Mouse (Mus musculus) forebrain, embryonic 14.5 days (tissue): ENCODE data around the gene Lsmem1. TPM values are rescaled to one million over a fixed set of nuclear protein-coding genes. Genes with fewer than 3 reads are reported as not detected.

Experiments
- ATAC-seq: fragments of 200-750 bp; cut with Nextera tagmentation; 2 replicates; pipeline ENCODE4 v1.8.0; 2017; ENCODE audit warnings: mild to moderate bottlenecking, moderate library complexity
- DNase-seq: peaks from one replicate; pipeline ENCODE4 v3.0.0-alpha.2; 2015; ENCODE audit warnings: low spot score
- H3K27ac ChIP-seq: fragments of 300-500 bp; sonication (generic); 2 replicates; pipeline ENCODE4 v1.5.1; 2014; ENCODE audit warnings: low read depth, mild to moderate bottlenecking, control low read depth, low read length, moderate library complexity
- H3K27me3 ChIP-seq: fragments of 300-500 bp; sonication (generic); replicated peaks from 2 replicates; pipeline ENCODE4 v1.6.1; 2014; ENCODE audit warnings: low read length, control low read depth, mixed read lengths; ENCODE audit not compliant: control insufficient read depth, insufficient read depth
- H3K36me3 ChIP-seq: fragments of 300-500 bp; sonication (generic); 2 replicates; pipeline ENCODE4 v1.6.1; 2014; ENCODE audit warnings: low read length, control low read depth; ENCODE audit not compliant: control insufficient read depth, insufficient read depth
- H3K4me1 ChIP-seq: fragments of 300-500 bp; sonication (generic); 2 replicates; pipeline ENCODE4 v1.6.1; 2014; ENCODE audit warnings: antibody characterized with exemption, low read length, control low read depth; ENCODE audit not compliant: control insufficient read depth, insufficient read depth
- H3K4me2 ChIP-seq: fragments of 300-500 bp; sonication (generic); 2 replicates; pipeline ENCODE4 v1.6.1; 2014; ENCODE audit warnings: mild to moderate bottlenecking, control low read depth, low read length
- H3K4me3 ChIP-seq: fragments of 300-500 bp; sonication (generic); 2 replicates; pipeline ENCODE4 v1.5.1; 2014; ENCODE audit warnings: low read depth, low read length, control low read depth
- H3K9ac ChIP-seq: fragments of 300-500 bp; sonication (generic); 2 replicates; pipeline ENCODE4 v1.6.1; 2014; ENCODE audit warnings: mild to moderate bottlenecking, low read length, control low read depth, moderate library complexity
- H3K9me3 ChIP-seq: fragments of 300-500 bp; sonication (generic); replicated peaks from 2 replicates; pipeline ENCODE4 v1.6.1; 2016; ENCODE audit warnings: low read length, control low read depth, mixed read lengths; ENCODE audit not compliant: control insufficient read depth
- WGBS: fragments of 180-500 bp; shearing (Covaris S2); extraction: QIAGEN DNeasy Blood & Tissue Kit; methylation state at CpG from one replicate; pipeline ENCODE4 v1.1.7; 2014; 5-methylcytosine and 5-hydroxymethylcytosine counted together
- polyA plus RNA-seq: library from polyadenylated mRNA; unstranded; fragments of >200 nt; fragmentation: Nextera tagmentation; extraction: Ambion mirVana; gene quantifications from 2 replicates; pipeline ENCODE4 v1.2.1, GENCODE M21; 2014

Gene Lsmem1
- polyA plus RNA-seq, 1 experiment from 2014 or later: not detected

DNA sequence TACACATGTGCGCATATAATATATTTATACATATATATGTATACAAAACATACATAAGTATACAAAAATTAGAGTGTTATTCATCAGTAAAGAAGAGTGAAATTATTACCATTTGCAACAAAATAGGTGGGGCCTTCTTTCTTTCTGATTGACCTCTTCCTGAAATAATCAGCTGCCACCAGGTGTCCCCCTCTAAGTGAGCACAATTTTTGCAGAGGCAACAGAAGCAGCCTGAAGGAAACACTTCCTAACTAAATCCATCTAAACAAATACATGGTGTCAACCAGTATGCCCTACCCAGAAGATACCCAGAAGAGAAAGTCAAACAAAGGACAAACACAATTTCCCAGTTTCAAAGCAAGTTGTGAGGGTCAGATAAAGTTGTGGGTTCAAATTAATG lies 29.6 kb downstream of the Lsmem1 start:
- no peaks in the 10 kb centered on the region for H3K4me1 ChIP-seq
- DNase-seq (no peak), ATAC-seq (no peak)
- 95% methylated on average over 1 of the region's 1 CpGs for WGBS
- H3K4me2 ChIP-seq: no peak overlapping the region
- H3K27me3 ChIP-seq: no peaks in the 10 kb centered on the region
- no peak overlapping the region for H3K4me3 ChIP-seq
- no peaks in the 10 kb centered on the region for H3K9me3 ChIP-seq
- H3K36me3 ChIP-seq: no peaks in the 10 kb centered on the region
- H3K9ac ChIP-seq: no peak overlapping the region
- H3K27ac ChIP-seq: no peak overlapping the region

DNA sequence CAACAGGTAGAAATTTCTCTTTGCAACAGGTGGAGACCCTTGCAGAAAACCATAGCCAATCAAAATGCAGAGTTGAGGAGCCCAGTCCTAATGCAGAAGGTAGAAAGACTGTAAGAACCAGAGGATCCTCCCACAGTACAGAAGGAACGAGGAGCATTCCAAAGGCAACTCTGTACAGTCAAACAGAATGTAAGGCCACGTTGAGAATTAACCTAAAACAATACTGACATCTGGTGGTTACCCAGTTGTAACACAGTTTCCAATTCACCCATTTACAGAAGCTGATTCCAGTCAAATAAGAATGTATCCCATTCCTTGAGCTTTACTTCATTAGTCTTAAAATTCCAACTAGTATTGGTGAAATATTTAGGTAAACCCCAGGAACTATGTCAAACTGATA lies 34.7 kb downstream of the Lsmem1 start:
- Histone ChIP-seq H3K9ac (no peak overlapping the region), H3K27me3 (no peaks in the 10 kb centered on the region), H3K4me2 (no peak overlapping the region), H3K27ac (no peak overlapping the region), H3K4me1 (no peaks in the 10 kb centered on the region), H3K9me3 (no peaks in the 10 kb centered on the region), H3K4me3 (no peak overlapping the region), H3K36me3 (no peaks in the 10 kb centered on the region)
- 11% methylated on average over 2 of the region's 2 CpGs for WGBS
- peak; percentile 83 for DNase-seq
- ATAC-seq: peak; percentile 67; the same call in 1 of the 2 replicates

DNA sequence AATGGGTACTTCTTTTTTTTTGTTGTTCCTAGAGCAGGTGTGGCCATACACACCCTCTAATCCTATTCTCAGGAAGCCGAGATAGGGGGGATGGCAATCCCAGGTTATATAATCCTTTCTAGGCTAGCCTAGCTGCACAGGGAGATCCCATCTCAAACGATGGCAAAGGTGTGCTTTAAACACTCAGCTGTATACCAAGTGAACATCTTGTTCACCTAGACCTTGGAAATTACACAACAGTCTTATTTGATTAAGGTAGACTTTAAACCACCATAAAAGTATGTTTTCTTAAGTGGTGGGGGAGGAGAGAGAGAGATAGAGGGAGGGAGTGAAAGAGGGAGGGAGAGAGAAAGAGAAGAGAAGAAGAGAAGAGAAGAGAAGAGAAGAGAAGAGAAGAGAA lies 38.5 kb downstream of the Lsmem1 start:
- no peak for DNase-seq
- Histone ChIP-seq H3K9ac (no peak overlapping the region), H3K4me3 (no peak overlapping the region), H3K4me2 (no peak overlapping the region), H3K4me1 (no peaks in the 10 kb centered on the region), H3K27ac (no peak overlapping the region), H3K9me3 (no peaks in the 10 kb centered on the region), H3K27me3 (no peaks in the 10 kb centered on the region), H3K36me3 (no peaks in the 10 kb centered on the region)
- 74% methylated on average over 2 of the region's 2 CpGs for WGBS
- no peak for ATAC-seq

- Histone ChIP-seq H3K27me3 (no peaks in the 10 kb centered on the region), H3K4me1 (no peaks in the 10 kb centered on the region), H3K4me3 (no peak overlapping the region), H3K9me3 (no peaks in the 10 kb centered on the region), H3K36me3 (no peaks in the 10 kb centered on the region), H3K27ac (no peak overlapping the region), H3K9ac (no peak overlapping the region), H3K4me2 (no peak overlapping the region)
- 92% methylated on average over 6 of the region's 6 CpGs for WGBS
- DNase-seq (no peak), ATAC-seq (no peak)
Measured at GRCm38 (mm10) chr12:40154188-40154587, 45.1 kb downstream of the Lsmem1 start.

GRCm38 (mm10) chr12:40152353-40153069 lies 46.8 kb downstream of the Lsmem1 start:
- Histone ChIP-seq H3K36me3 (no peaks in the 10 kb centered on the region), H3K27ac (no peak overlapping the region), H3K4me3 (no peak overlapping the region), H3K27me3 (no peaks in the 10 kb centered on the region), H3K4me2 (no peak overlapping the region), H3K9me3 (no peaks in the 10 kb centered on the region), H3K4me1 (no peaks in the 10 kb centered on the region), H3K9ac (no peak overlapping the region)
- WGBS: 86% methylated on average over 8 of the region's 8 CpGs
- ATAC-seq (no peak), DNase-seq (no peak)

DNA sequence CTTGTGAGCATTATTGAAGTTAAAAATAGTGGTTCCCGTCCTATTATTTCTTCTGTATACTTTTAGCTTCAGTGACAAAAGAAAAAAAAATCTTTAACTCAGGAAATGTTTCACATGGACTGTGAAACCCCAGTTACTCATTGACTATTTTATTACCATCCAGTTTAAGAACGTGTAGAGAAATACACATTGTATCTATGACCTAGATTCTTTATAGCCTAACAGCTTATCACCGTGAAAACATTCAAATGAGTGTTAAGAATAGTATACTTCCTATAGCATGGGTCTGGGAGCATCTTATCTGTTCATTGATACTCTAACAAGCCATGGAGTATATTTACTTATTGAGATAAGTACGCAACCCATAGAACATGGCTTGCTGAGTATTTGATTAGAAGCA lies 52.0 kb downstream of the Lsmem1 start:
- Histone ChIP-seq H3K4me2 (no peak overlapping the region), H3K4me1 (no peaks in the 10 kb centered on the region), H3K4me3 (no peak overlapping the region), H3K27me3 (no peaks in the 10 kb centered on the region), H3K27ac (no peak overlapping the region), H3K9ac (no peak overlapping the region), H3K9me3 (no peaks in the 10 kb centered on the region), H3K36me3 (no peaks in the 10 kb centered on the region)
- WGBS: 87% methylated on average over 4 of the region's 4 CpGs
- ATAC-seq (no peak), DNase-seq (no peak)

DNA sequence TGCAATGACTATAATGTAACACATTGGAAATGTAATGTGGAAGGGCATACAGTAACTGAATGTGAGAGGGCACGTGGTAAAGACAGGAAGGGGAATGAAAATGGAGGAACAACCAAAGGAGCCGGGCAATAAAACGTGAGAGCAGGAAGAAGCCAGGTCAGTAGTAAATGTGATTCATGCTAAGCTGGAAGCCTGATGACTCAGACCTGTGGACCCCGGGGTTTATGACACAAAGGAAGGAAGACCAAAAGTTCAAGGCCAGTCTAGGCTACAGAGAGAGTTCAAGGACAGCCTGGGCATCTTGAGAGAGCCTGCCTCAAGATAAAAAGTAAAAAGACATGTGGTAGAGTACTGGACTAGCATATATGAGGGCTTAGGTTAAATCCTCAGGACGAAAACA lies 52.8 kb downstream of the Lsmem1 start:
- 85% methylated on average over 5 of the region's 5 CpGs for WGBS
- Histone ChIP-seq H3K4me2 (no peak overlapping the region), H3K36me3 (no peaks in the 10 kb centered on the region), H3K27me3 (no peaks in the 10 kb centered on the region), H3K4me1 (no peaks in the 10 kb centered on the region), H3K9ac (no peak overlapping the region), H3K9me3 (no peaks in the 10 kb centered on the region), H3K4me3 (no peak overlapping the region), H3K27ac (no peak overlapping the region)
- DNase-seq: no peak
- no peak for ATAC-seq

- H3K9me3 ChIP-seq: no peaks in the 10 kb centered on the region
- 81% methylated on average over 5 of the region's 5 CpGs for WGBS
Measured at GRCm38 (mm10) chr12:40140706-40141105, 58.6 kb downstream of the Lsmem1 start.

DNA sequence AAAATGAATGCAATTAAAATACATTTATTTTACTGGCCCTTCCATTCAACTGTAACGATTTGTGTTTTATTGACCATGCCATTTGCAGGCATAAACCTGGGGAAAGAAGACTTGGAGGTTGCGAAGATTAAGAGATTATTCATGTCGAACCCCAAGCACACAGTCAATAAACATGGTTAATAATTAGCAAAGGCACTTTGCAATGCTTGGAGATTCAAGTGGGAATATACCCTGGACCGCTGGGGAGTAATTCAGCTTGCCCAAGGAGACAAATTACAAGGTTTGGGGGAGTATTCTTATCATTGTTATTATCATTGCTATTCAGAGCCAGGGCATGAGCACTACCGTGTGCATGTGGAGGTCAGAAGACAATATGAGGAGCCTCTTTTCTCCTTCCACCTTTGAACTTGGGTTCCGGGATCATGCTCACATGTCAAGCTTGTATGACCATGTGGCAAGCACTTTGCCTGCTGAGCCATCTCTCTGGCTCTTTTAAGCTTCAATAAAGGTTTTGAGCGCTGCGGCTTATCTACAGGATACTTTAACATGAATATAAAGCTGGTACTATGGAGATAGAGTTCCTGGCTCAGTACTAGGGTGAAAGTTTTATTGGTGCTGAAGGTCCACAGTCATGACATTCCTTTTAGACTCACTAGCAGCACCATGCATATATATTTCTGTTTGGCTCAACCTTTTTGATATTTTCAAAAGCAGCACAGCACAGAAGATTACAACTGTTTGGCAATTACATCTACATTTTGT lies 59.6 kb downstream of the Lsmem1 start:
- DNase-seq (no peak), ATAC-seq (no peak)
- Histone ChIP-seq H3K9me3 (no peaks in the 10 kb centered on the region), H3K4me2 (no peak overlapping the region), H3K4me3 (no peak overlapping the region), H3K36me3 (no peaks in the 10 kb centered on the region), H3K27me3 (peaks cover under 1% of the 10 kb centered on the region; the same call in 1 of the 2 replicates), H3K27ac (no peak overlapping the region), H3K9ac (no peak overlapping the region), H3K4me1 (no peaks in the 10 kb centered on the region)
- 92% methylated on average over 8 of the region's 8 CpGs for WGBS

More at GRCm38 (mm10) chr12:40140706-40141105, 58.6 kb downstream of the Lsmem1 start:
- H3K9ac ChIP-seq: no peak overlapping the region
- H3K4me3 ChIP-seq: no peak overlapping the region
- DNase-seq (no peak), ATAC-seq (no peak)
- no peak overlapping the region for H3K27ac ChIP-seq
- H3K27me3 ChIP-seq: no peaks in the 10 kb centered on the region
- H3K4me2 ChIP-seq: no peak overlapping the region
- H3K36me3 ChIP-seq: no peaks in the 10 kb centered on the region
- no peaks in the 10 kb centered on the region for H3K4me1 ChIP-seq
